Mouse (Mus musculus) C2C12 (cell line): ENCODE data around the gene B230118H07Rik. TPM values are rescaled to one million over a fixed set of nuclear protein-coding genes. Genes with fewer than 3 reads are reported as not detected.

ENCODE experiments used
- H3K27me3 ChIP-seq: one replicate; pipeline ENCODE4 v1.6.1; 2011; ENCODE audit not compliant: control insufficient read depth, insufficient read depth, insufficient read length
- H3K36me3 ChIP-seq: one replicate; pipeline ENCODE4 v1.6.1; 2011; ENCODE audit not compliant: control insufficient read depth, insufficient read depth
- H3K4me3 ChIP-seq: one replicate; pipeline ENCODE4 v1.5.1; 2011; ENCODE audit warnings: mild to moderate bottlenecking, control low read depth; ENCODE audit not compliant: poor library complexity, insufficient read depth, severe bottlenecking
- H3K79me2 ChIP-seq: one replicate; pipeline ENCODE4 v1.6.1; 2011; ENCODE audit not compliant: control insufficient read depth, insufficient read depth
- H3K79me3 ChIP-seq: one replicate; pipeline ENCODE4 v1.6.1; 2011; ENCODE audit warnings: low read depth, control low read depth
- H3ac ChIP-seq: one replicate; pipeline ENCODE3; 2011; ENCODE audit warnings: low read depth; ENCODE audit not compliant: control insufficient read depth, insufficient read length
- CEBPB ChIP-seq: IDR thresholded peaks from one replicate; pipeline ENCODE4 v1.6.1; 2011; ENCODE audit warnings: low read depth, mild to moderate bottlenecking, control low read depth, moderate library complexity
- CTCF ChIP-seq: IDR thresholded peaks from one replicate; pipeline ENCODE4 v1.5.1; 2011; ENCODE audit not compliant: control insufficient read depth, insufficient read depth, insufficient read length
- FOSL1 ChIP-seq: IDR thresholded peaks from one replicate; pipeline ENCODE4 v1.8.0; 2011; ENCODE audit warnings: mild to moderate bottlenecking, low read length; ENCODE audit not compliant: poor library complexity, insufficient read depth, severe bottlenecking
- MAX ChIP-seq: IDR thresholded peaks from one replicate; pipeline ENCODE4 v1.6.1; 2011; ENCODE audit warnings: mild to moderate bottlenecking, control low read depth
- MYOD1 ChIP-seq: IDR thresholded peaks from one replicate; pipeline ENCODE4 v1.6.1; 2011; ENCODE audit warnings: low read depth; ENCODE audit not compliant: control insufficient read depth, insufficient read length
- MYOG ChIP-seq: IDR thresholded peaks from one replicate; pipeline ENCODE4 v1.6.1; 2011; ENCODE audit not compliant: control insufficient read depth, insufficient read length; ENCODE audit errors: extremely low read depth
- USF1 ChIP-seq: IDR thresholded peaks from one replicate; pipeline ENCODE4 v1.6.1; 2011; ENCODE audit warnings: low read depth, mild to moderate bottlenecking, control low read depth, moderate library complexity
- polyA plus RNA-seq: library from polyadenylated mRNA; unstranded; fragments of >200 nt; fragmentation: generic; extraction: Trizol; gene quantifications from one replicate; pipeline ENCODE4 v1.2.1, GENCODE M21; 2012; ENCODE audit warnings: missing spikeins

B230118H07Rik gene
- polyA plus RNA-seq, 1 experiment = 13.6 TPM

DNA sequence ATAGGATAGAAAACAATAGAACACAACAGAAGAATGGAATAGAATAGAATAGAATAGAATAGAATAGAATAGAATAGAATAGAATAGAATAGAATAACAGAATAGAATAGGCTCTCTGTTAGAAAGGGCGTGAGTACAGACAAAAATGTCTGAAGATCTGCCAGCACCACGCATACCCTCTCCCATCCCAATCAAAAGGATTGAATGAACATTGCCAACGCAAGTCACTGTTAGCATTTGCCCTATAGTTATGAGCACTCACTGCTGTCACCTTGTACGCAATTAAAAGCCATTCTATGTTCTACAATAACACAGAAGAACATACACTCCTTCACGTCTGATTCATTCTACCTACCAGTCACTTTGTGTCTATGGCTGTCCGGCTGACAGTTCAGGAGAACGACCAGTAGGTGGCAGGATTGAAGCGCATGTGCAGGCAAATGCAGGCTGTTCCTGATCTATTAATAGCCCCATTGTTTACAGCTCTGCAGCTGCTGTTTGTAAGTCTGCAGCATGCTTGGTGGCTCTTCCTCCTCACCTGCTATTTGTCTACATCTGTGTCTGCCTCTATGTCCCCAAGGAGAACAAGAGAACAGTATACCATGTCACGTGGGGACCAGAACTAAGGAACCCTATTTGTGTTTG is 15.8 kb upstream of the B230118H07Rik start:
- Histone ChIP-seq H3ac (no peak overlapping the region), H3K4me3 (no peak overlapping the region), H3K27me3 (peaks cover 8% of the 10 kb centered on the region), H3K79me3 (no peaks in the 10 kb centered on the region), H3K79me2 (no peaks in the 10 kb centered on the region), H3K36me3 (no peaks in the 10 kb centered on the region)
- TF ChIP-seq CTCF (peak; percentile 77), MYOG (no peak), USF1 (peak; percentile 31), MAX (peak; percentile 55), CEBPB (no peak), MYOD1 (peak; percentile 34), FOSL1 (no peak)

- Histone ChIP-seq H3K36me3 (no peaks in the 10 kb centered on the region), H3K27me3 (peaks cover 20% of the 10 kb centered on the region), H3K79me3 (no peaks in the 10 kb centered on the region), H3K79me2 (no peaks in the 10 kb centered on the region), H3ac (no peak overlapping the region), H3K4me3 (no peak overlapping the region)
- TF ChIP-seq FOSL1 (no peak), USF1 (no peak), CTCF (no peak), MAX (no peak), MYOD1 (no peak), CEBPB (no peak), MYOG (no peak)
These were observed 11.2 kb upstream of the B230118H07Rik start for GRCm38 (mm10) chr2:101660536-101660935.

- Histone ChIP-seq H3K36me3 (no peaks in the 10 kb centered on the region), H3K27me3 (peaks cover 26% of the 10 kb centered on the region), H3K79me2 (no peaks in the 10 kb centered on the region), H3K4me3 (no peak overlapping the region), H3K79me3 (no peaks in the 10 kb centered on the region), H3ac (no peak overlapping the region)
- no peak for TF ChIP-seq FOSL1
- TF ChIP-seq CTCF = no peak
- no peak for TF ChIP-seq MYOG
- no peak for TF ChIP-seq CEBPB
- no peak for TF ChIP-seq USF1
- TF ChIP-seq MAX = no peak
- no peak for TF ChIP-seq MYOD1
These were observed 3.7 kb upstream of the B230118H07Rik start for GRCm38 (mm10) chr2:101652921-101653597.

DNA sequence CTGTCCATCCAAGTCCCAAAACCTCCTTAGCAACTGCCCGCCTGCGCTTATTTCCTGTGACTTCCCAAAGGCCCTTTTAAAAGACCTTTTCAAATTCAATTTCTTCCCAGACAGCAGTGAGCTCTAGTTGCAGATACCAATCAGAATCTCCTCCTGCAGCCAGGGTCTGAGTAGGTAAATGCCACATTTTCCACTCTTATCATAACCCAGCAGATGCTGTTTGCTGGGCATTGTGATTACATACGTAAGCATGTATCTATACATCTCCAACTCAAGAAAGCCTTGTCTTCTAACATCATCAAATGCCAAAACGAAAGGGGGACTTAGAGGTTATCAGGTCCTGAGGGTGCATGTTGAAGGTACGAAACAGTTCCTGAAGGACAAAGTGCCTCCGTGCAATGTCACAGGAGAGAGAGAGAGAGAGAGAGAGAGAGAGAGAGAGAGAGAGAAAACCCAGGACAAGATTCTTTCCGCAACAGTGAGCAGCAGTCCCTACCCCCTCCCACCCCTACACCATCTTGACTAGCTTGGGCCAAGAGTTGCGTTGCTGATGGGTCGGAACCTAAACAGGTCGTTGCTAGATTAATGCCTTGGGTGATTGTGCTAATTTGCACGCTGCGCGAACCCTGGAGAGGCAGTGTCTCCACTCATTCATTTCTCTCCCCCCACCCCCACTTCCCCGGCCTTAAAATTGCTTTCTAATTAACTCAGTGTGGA is 3.0 kb upstream of the B230118H07Rik start:
- Histone ChIP-seq H3K4me3 (no peak overlapping the region), H3ac (no peak overlapping the region), H3K27me3 (peaks cover 23% of the 10 kb centered on the region), H3K36me3 (no peaks in the 10 kb centered on the region), H3K79me2 (no peaks in the 10 kb centered on the region), H3K79me3 (no peaks in the 10 kb centered on the region)
- TF ChIP-seq MYOG (no peak), CTCF (no peak), FOSL1 (no peak), CEBPB (no peak), MAX (no peak), MYOD1 (no peak), USF1 (no peak)

GRCm38 (mm10) chr2:101650446-101650845 is 1.1 kb upstream of the B230118H07Rik start:
- Histone ChIP-seq H3K36me3 (no peaks in the 10 kb centered on the region), H3K4me3 (no peak overlapping the region), H3K27me3 (peaks cover 20% of the 10 kb centered on the region), H3K79me2 (no peaks in the 10 kb centered on the region), H3ac (no peak overlapping the region), H3K79me3 (no peaks in the 10 kb centered on the region)
- TF ChIP-seq USF1 (no peak), MAX (no peak), FOSL1 (no peak), CEBPB (no peak), MYOG (no peak), CTCF (no peak), MYOD1 (no peak)

GRCm38 (mm10) chr2:101648361-101648760 is 971 bp downstream of the B230118H07Rik start:
- Histone ChIP-seq H3K79me3 (no peaks in the 10 kb centered on the region), H3K4me3 (no peak overlapping the region), H3K27me3 (peaks cover 16% of the 10 kb centered on the region), H3ac (no peak overlapping the region), H3K36me3 (no peaks in the 10 kb centered on the region), H3K79me2 (no peaks in the 10 kb centered on the region)
- TF ChIP-seq MAX (no peak), CTCF (no peak), MYOG (no peak), USF1 (no peak), MYOD1 (no peak), FOSL1 (no peak), CEBPB (no peak)
